ENCODE assay signal across 14 mouse cellular contexts in genomic region chr5:140812063-140812462, GRCm38 (mm10). TPM values are rescaled to one million over a fixed set of nuclear protein-coding genes. Genes with fewer than 3 reads are reported as not detected.
DNase-seq lines count a peak whose midpoint lies in the region; ATAC-seq and TF ChIP-seq lines count a peak whose summit lies in the region.
"Had no signal": no experiment of that assay in that cellular context is flagged by ENCODE, and none has a peak within 500 bp of the region (broad histone marks: within the 10 kb centered on the region; RNA-seq: fewer than 3 reads in every experiment).

No protein-coding gene starts in this region.

- peak overlapping the region; percentile 59 for H3K27ac ChIP-seq in heart, adult 2 months
- no peak overlapping the region for H3K27ac ChIP-seq in heart, embryonic 12.5 days (ENCODE audit: poor library complexity, severe bottlenecking)
- peak overlapping the region; percentile 99 for H3K27ac ChIP-seq in liver, adult 2 months (replicated peaks; ENCODE audit: insufficient read depth, low read depth, low read length)
- H3K27ac ChIP-seq in liver, embryonic 12.5 days: no peak overlapping the region
- H3K27ac ChIP-seq in cortical plate, adult 2 months (ENCODE audit: insufficient read depth, low read length): peak overlapping the region; percentile 76; the same call in 1 of the 2 replicates
- H3K27ac ChIP-seq in stomach, embryonic 15.5 days: 0 out of 2 replicates have a peak overlapping the region, but pooled peaks have one; percentile 8
- H3K27ac ChIP-seq: hindbrain, postnatal 0 days had no signal

- H3K4me2 ChIP-seq in heart, embryonic 12.5 days: no peak overlapping the region
- no peak overlapping the region for H3K4me2 ChIP-seq in liver, embryonic 12.5 days
- H3K4me2 ChIP-seq in stomach, embryonic 15.5 days: no peak overlapping the region
- H3K4me2 ChIP-seq: limb, embryonic 15.5 days had no signal

- no peak for DNase-seq in heart, adult 2 months
- no peak for DNase-seq in liver, adult 2 months (ENCODE audit: extremely low read depth, low read depth, low spot score)
- no peak for DNase-seq in neural tube, embryonic 10.5 days (ENCODE audit: extremely low spot score, low spot score)
- DNase-seq: adrenal gland, postnatal 14 days; B cell, adult 2 months; cerebellum, adult 2 months; right cerebral cortex, postnatal 14 days had no signal

- WGBS in heart, adult 2 months: 72% methylated on average over 5 of the region's 5 CpGs
- 71% methylated on average over 5 of the region's 5 CpGs for WGBS in heart, embryonic 12.5 days
- WGBS in liver, adult 2 months: 25% methylated on average over 5 of the region's 5 CpGs
- 71% methylated on average over 5 of the region's 5 CpGs for WGBS in liver, embryonic 12.5 days (ENCODE audit: insufficient replicate concordance)
- 64% methylated on average over 5 of the region's 5 CpGs for WGBS in stomach, embryonic 15.5 days

- no peak for TF ChIP-seq EP300 in heart, adult 2 months (IDR thresholded peaks at IDR 0.05; ENCODE audit: insufficient read depth, low read depth, low read length)

- no peaks in the 10 kb centered on the region for H3K9me3 ChIP-seq in heart, embryonic 12.5 days (replicated peaks)
- no peaks in the 10 kb centered on the region for H3K9me3 ChIP-seq in liver, embryonic 12.5 days (replicated peaks)
- no peaks in the 10 kb centered on the region for H3K9me3 ChIP-seq in stomach, embryonic 15.5 days
- H3K9me3 ChIP-seq: limb, embryonic 15.5 days had no signal

- H3K9ac ChIP-seq in heart, adult 2 months (ENCODE audit: low read depth, low read length): no peak overlapping the region
- no peak overlapping the region for H3K9ac ChIP-seq in heart, embryonic 12.5 days
- H3K9ac ChIP-seq in liver, adult 2 months (ENCODE audit: low read depth, low read length): peak overlapping the region; percentile 50; the same call in 1 of the 2 replicates
- no peak overlapping the region for H3K9ac ChIP-seq in liver, embryonic 12.5 days
- H3K9ac ChIP-seq in stomach, embryonic 15.5 days: no peak overlapping the region
- H3K9ac ChIP-seq: limb, embryonic 15.5 days had no signal

- intact Hi-C loops in heart, adult 2 months (cut with DNase I): loop anchor here (5.0 kb wide), 1 partner anchor 40 kb away; no protein-coding TSS in a partner anchor

- H3K79me2 ChIP-seq in heart, adult 2 months (replicated peaks; ENCODE audit: control insufficient read depth, insufficient read depth, low read length): peaks cover 11% of the 10 kb centered on the region
- peaks cover 60% of the 10 kb centered on the region for H3K79me2 ChIP-seq in liver, adult 2 months (ENCODE audit: control insufficient read depth, insufficient read depth, low read length)

- no peaks in the 10 kb centered on the region for H3K27me3 ChIP-seq in heart, adult 2 months (ENCODE audit: control insufficient read depth, insufficient read depth, low read length)
- no peaks in the 10 kb centered on the region for H3K27me3 ChIP-seq in heart, embryonic 12.5 days (replicated peaks)
- H3K27me3 ChIP-seq in liver, adult 2 months (ENCODE audit: control insufficient read depth, insufficient read depth, low read length): no peaks in the 10 kb centered on the region
- H3K27me3 ChIP-seq in liver, embryonic 12.5 days (replicated peaks): no peaks in the 10 kb centered on the region
- no peaks in the 10 kb centered on the region for H3K27me3 ChIP-seq in stomach, embryonic 15.5 days (replicated peaks)
- H3K27me3 ChIP-seq: limb, embryonic 15.5 days had no signal

- ATAC-seq in heart, embryonic 12.5 days (ENCODE audit: insufficient number of reproducible peaks, low FRiP score): no peak
- no peak for ATAC-seq in liver, embryonic 12.5 days
- ATAC-seq in stomach, embryonic 15.5 days (ENCODE audit: insufficient read depth, low FRiP score, low read depth): peak; percentile 55
- ATAC-seq: forebrain, embryonic 16.5 days; hindbrain, postnatal 0 days had no signal

- H3K4me1 ChIP-seq in heart, adult 2 months (ENCODE audit: control insufficient read depth, insufficient read depth, low read length): peaks cover 38% of the 10 kb centered on the region
- H3K4me1 ChIP-seq in heart, embryonic 12.5 days (replicated peaks): peaks cover 83% of the 10 kb centered on the region
- peaks cover 52% of the 10 kb centered on the region for H3K4me1 ChIP-seq in liver, adult 2 months (ENCODE audit: control insufficient read depth, insufficient read depth, low read length)
- peaks cover 75% of the 10 kb centered on the region for H3K4me1 ChIP-seq in liver, embryonic 12.5 days
- H3K4me1 ChIP-seq in cortical plate, adult 2 months (ENCODE audit: control insufficient read depth, insufficient read depth, low read length): peaks cover 12% of the 10 kb centered on the region
- peaks cover 21% of the 10 kb centered on the region for H3K4me1 ChIP-seq in stomach, embryonic 15.5 days

- no peak overlapping the region for H3K4me3 ChIP-seq in heart, adult 2 months
- no peak overlapping the region for H3K4me3 ChIP-seq in heart, embryonic 12.5 days
- no peak overlapping the region for H3K4me3 ChIP-seq in liver, adult 2 months (ENCODE audit: insufficient read depth, low read depth, low read length)
- no peak overlapping the region for H3K4me3 ChIP-seq in liver, embryonic 12.5 days
- H3K4me3 ChIP-seq in cortical plate, adult 2 months (ENCODE audit: insufficient read depth, low read length): no peak overlapping the region
- H3K4me3 ChIP-seq in stomach, embryonic 15.5 days (replicated peaks): no peak overlapping the region
- H3K4me3 ChIP-seq: limb, embryonic 15.5 days had no signal

- no peak for TF ChIP-seq POLR2A in heart, adult 2 months (IDR thresholded peaks at IDR 0.05; ENCODE audit: insufficient read depth, low read depth, low read length)
- no peak for TF ChIP-seq POLR2A in liver, adult 2 months (IDR thresholded peaks at IDR 0.05; ENCODE audit: extremely low read depth, insufficient read depth, low read length)
- no peak for TF ChIP-seq POLR2A in cortical plate, adult 2 months (IDR thresholded peaks at IDR 0.05; ENCODE audit: extremely low read depth, insufficient read depth, low read length)

- peaks cover 21% of the 10 kb centered on the region for H3K36me3 ChIP-seq in heart, adult 2 months (ENCODE audit: control insufficient read depth, insufficient read depth, low read length)
- H3K36me3 ChIP-seq in heart, embryonic 12.5 days: no peaks in the 10 kb centered on the region
- peaks cover 4% of the 10 kb centered on the region; the same call in 1 of the 2 replicates for H3K36me3 ChIP-seq in liver, adult 2 months (ENCODE audit: control insufficient read depth, insufficient read depth, low read length)
- H3K36me3 ChIP-seq in liver, embryonic 12.5 days: no peaks in the 10 kb centered on the region
- H3K36me3 ChIP-seq in stomach, embryonic 15.5 days: no peaks in the 10 kb centered on the region
- H3K36me3 ChIP-seq: limb, embryonic 15.5 days had no signal

- TF ChIP-seq CTCF in heart, adult 2 months (IDR thresholded peaks at IDR 0.05): no peak
- TF ChIP-seq CTCF in liver, adult 2 months (IDR thresholded peaks at IDR 0.05; ENCODE audit: low read depth, low read length): no peak
- no peak for TF ChIP-seq CTCF in cortical plate, adult 2 months (IDR thresholded peaks at IDR 0.05; ENCODE audit: extremely low read depth, insufficient read depth, low read length)

RNA-seq across cellular contexts. Expression of gene Gna12, which starts 18.2 kb away (rescaled TPM):
- total RNA-seq in heart, adult 2 months (2021): 100 to 1,000 TPM; 118 to 136 TPM
- 117 and 136 TPM in 2 replicates for polyA plus RNA-seq in heart, adult 2 months (2012; rRNA removed)
- 48.5 and 50.6 TPM in 2 replicates for polyA plus RNA-seq in heart, embryonic 12.5 days (2016; fragmentation: Nextera tagmentation; extraction: Ambion mirVana)
- 43.1 and 56.9 TPM in 2 replicates for total RNA-seq in liver, adult 2 months (2014; rRNA removed)
- 85.1 and 88.2 TPM in 2 replicates for polyA plus RNA-seq in liver, adult 2 months (2012; rRNA removed)
- 33.8 TPM in 2 replicates for polyA plus RNA-seq in liver, embryonic 12.5 days (2016; fragmentation: Nextera tagmentation; extraction: Ambion mirVana)
- 90.0 and 94.4 TPM in 2 replicates for polyA plus RNA-seq in cortical plate, adult 2 months (2012; rRNA removed)
- 49.5 and 50.1 TPM in 2 replicates for polyA plus RNA-seq in stomach, embryonic 15.5 days (2015; fragmentation: Nextera tagmentation; extraction: Ambion mirVana)

Comparison
In these comparisons a context has a peak if more than half of its experiments do, and no peak if none do; other contexts are left out.
1. H3K27ac ChIP-seq: peak in heart, adult 2 months (single experiment), liver, adult 2 months (single experiment), cortical plate, adult 2 months (single experiment) and stomach, embryonic 15.5 days (single experiment); none in heart, embryonic 12.5 days (single experiment) and liver, embryonic 12.5 days (single experiment).